Mouse (Mus musculus): Measurements from ENCODE around the gene Hist2h2ac. TPM values are rescaled to one million over a fixed set of nuclear protein-coding genes. Genes with fewer than 3 reads are reported as not detected.
"Not testable (repeated sequence)": the region's sequence is repeated elsewhere in the genome, so short reads cannot be mapped to it uniquely, and the experiment has no call there.

Gene Hist2h2ac
- 13.8 and 14.0 TPM in 2 replicates for polyA plus RNA-seq (2016; fragmentation: Nextera tagmentation; extraction: Ambion mirVana)

- H3K4me1 ChIP-seq: peaks cover 50% of the 10 kb centered on the region
- peak within 1 kb of the TSS; percentile 99 for H3K27ac ChIP-seq
- peak within 1 kb of the TSS; percentile 87 for H3K9ac ChIP-seq
- H3K9me3 ChIP-seq: no peaks in the 10 kb centered on the region
- peak within 1 kb of the TSS; percentile 72 for H3K4me2 ChIP-seq
- no peaks in the 10 kb centered on the region for H3K36me3 ChIP-seq (replicated peaks)
- under 1% methylated on average over 43 of the region's 43 CpGs for WGBS
- ATAC-seq (ENCODE audit: low FRiP score): peak; percentile 87
- H3K27me3 ChIP-seq: no peaks in the 10 kb centered on the region
- H3K4me3 ChIP-seq (replicated peaks): peak within 1 kb of the TSS; percentile 62
Measured at GRCm38 (mm10) chr3:96220765-96221639, at the start of gene Hist2h2ac, which contains the start of gene Hist2h2be. Gene Hist2h2ac (minus strand): TSS chr3:96220880. Gene Hist2h2be (plus strand): TSS chr3:96221119.

- Histone ChIP-seq H3K27me3 (no peaks in the 10 kb centered on the region), H3K4me3 (replicated peaks) (peak within 1 kb of the TSS; percentile 57), H3K9me3 (no peaks in the 10 kb centered on the region), H3K4me1 (peaks cover 11% of the 10 kb centered on the region), H3K27ac (peak within 1 kb of the TSS; percentile 98), H3K9ac (peak within 1 kb of the TSS; percentile 82), H3K4me2 (peak within 1 kb of the TSS; percentile 78), H3K36me3 (replicated peaks) (no peaks in the 10 kb centered on the region)
- ATAC-seq (ENCODE audit: low FRiP score): peak; percentile 96
- WGBS: under 1% methylated on average over 45 of the region's 45 CpGs
Measured at GRCm38 (mm10) chr3:96269511-96270474, 49.1 kb upstream of the Hist2h2ac start, which contains the start of gene Hist2h2bb. Gene Hist2h2bb (plus strand): TSS chr3:96269752.

DNA sequence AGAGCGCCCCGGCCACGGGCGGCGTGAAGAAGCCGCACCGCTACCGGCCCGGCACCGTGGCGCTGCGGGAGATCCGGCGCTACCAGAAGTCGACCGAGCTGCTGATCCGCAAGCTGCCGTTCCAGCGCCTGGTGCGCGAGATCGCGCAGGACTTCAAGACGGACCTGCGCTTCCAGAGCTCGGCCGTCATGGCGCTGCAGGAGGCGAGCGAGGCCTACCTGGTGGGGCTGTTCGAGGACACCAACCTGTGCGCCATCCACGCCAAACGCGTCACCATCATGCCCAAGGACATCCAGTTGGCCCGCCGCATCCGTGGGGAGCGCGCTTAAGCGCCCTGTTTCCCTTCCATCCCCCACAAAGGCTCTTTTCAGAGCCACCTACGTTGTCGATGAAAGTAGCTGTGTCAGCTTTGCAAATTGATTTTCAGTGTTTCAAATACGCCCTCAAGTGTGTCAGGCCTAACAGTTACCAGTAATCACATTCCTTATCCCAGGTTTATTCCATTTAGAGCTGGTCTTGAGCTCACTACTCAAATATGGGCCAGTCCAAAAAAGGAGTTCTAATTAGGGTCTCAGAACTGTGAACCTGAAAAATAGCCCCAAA, 48.2 kb upstream of the Hist2h2ac start:
- under 1% methylated on average over 12 of the region's 44 CpGs for WGBS
- peak; percentile 33 for ATAC-seq (ENCODE audit: low FRiP score)
- H3K27me3 ChIP-seq: not testable (repeated sequence)

DNA sequence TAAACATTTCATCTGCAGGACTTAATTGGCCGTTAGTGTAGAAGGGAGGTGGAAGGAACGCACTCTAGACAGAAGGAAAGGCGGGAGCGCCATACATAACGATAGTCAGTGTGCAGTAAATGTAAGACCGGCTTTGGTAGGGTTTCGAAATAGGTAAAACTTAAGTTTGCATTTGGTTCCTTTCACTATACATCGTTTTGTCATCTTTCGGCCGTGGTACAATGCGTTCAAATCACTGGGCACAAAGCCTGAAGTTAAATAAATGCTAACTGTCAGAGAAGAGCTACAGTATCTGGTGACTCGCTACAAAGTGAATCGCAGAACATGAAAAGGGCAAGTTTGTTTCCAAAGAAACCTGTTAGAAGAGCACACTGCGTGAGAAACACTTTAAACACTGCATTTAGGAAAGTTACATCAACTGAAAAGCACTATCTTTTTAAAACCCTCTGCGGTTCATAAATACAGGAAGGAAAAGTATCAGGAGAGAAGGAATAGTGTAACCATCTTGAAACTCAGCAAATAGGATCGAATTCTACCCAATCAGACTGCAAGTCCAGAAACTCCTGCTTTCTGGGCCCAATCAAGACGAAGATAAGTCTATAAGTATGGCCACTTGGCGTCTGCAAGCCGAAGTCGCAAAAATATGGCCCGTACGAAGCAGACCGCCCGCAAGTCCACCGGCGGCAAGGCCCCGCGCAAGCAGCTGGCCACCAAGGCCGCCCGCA, 47.5 kb upstream of the Hist2h2ac start, which contains the start of gene Hist2h3b:
Hist2h3b (plus strand) TSS at position 604 of the 725 bp plus-strand sequence.
- Histone ChIP-seq H3K36me3 (replicated peaks) (no peaks in the 10 kb centered on the region), H3K9me3 (no peaks in the 10 kb centered on the region), H3K4me2 (peak within 1 kb of the TSS; percentile 78), H3K27ac (peak within 1 kb of the TSS; percentile 98), H3K9ac (peak within 1 kb of the TSS; percentile 68), H3K4me3 (replicated peaks) (peak within 1 kb of the TSS; percentile 57), H3K4me1 (peaks cover 22% of the 10 kb centered on the region), H3K27me3 (no peaks in the 10 kb centered on the region)
- ATAC-seq (ENCODE audit: low FRiP score): peak; percentile 73
- 19% methylated on average over 29 of the region's 30 CpGs for WGBS

More for the DNA sequence above, 48.2 kb upstream of the Hist2h2ac start:
- H3K27ac ChIP-seq: peak overlapping the region; percentile 98
- H3K4me2 ChIP-seq: peak overlapping the region; percentile 78
- H3K9me3 ChIP-seq; H3K36me3 ChIP-seq (replicated peaks): not testable (repeated sequence)
- peak overlapping the region; percentile 68 for H3K9ac ChIP-seq
- H3K4me1 ChIP-seq: peaks cover 20% of the 10 kb centered on the region
- peak overlapping the region; percentile 57 for H3K4me3 ChIP-seq (replicated peaks)

DNA sequence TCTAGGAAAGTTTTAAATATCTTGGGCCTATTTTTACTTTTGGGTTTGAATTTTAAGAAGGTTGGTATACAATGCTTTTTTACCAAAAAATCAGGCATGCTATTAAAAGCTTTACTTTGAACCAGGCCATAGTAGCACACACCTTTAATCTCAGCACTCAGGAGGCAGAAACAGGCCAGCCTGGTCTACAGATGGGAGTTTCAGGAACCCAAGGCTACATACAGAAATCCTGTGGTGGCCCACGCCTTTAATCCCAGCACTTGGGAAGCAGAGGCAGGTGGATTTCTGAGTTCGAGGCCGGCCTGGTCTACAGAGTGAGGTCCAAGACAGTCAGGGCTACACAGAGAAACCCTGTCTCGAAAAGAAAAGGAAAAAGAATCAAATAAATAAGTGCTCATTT, 46.9 kb upstream of the Hist2h2ac start:
- H3K4me2 ChIP-seq: peak overlapping the region; percentile 51; the same call in 1 of the 2 replicates
- H3K4me3 ChIP-seq (replicated peaks): no peak overlapping the region
- no peak overlapping the region for H3K9ac ChIP-seq
- H3K36me3 ChIP-seq (replicated peaks): no peaks in the 10 kb centered on the region
- H3K4me1 ChIP-seq: peaks cover 23% of the 10 kb centered on the region
- ATAC-seq (ENCODE audit: low FRiP score): no peak
- peak overlapping the region; percentile 94 for H3K27ac ChIP-seq
- H3K27me3 ChIP-seq: no peaks in the 10 kb centered on the region
- H3K9me3 ChIP-seq: no peaks in the 10 kb centered on the region
- 80% methylated on average over 4 of the region's 4 CpGs for WGBS

- Histone ChIP-seq H3K36me3 (replicated peaks) (no peaks in the 10 kb centered on the region), H3K27ac (no peak overlapping the region), H3K27me3 (no peaks in the 10 kb centered on the region), H3K4me3 (replicated peaks) (no peak overlapping the region), H3K4me1 (peaks cover 33% of the 10 kb centered on the region), H3K9me3 (no peaks in the 10 kb centered on the region), H3K9ac (no peak overlapping the region), H3K4me2 (no peak overlapping the region)
- ATAC-seq (ENCODE audit: low FRiP score): no peak
- 92% methylated on average over 8 of the region's 8 CpGs for WGBS
Measured at GRCm38 (mm10) chr3:96266132-96266710, 45.5 kb upstream of the Hist2h2ac start.

- no peaks in the 10 kb centered on the region for H3K27me3 ChIP-seq
- peak overlapping the region; percentile 79 for H3K4me2 ChIP-seq
- H3K9ac ChIP-seq: peak overlapping the region; percentile 85
- 74% methylated on average over 7 of the region's 7 CpGs for WGBS
- ATAC-seq (ENCODE audit: low FRiP score): no peak
- peaks cover 33% of the 10 kb centered on the region for H3K4me1 ChIP-seq
- peak overlapping the region; percentile 99 for H3K27ac ChIP-seq
- peak overlapping the region; percentile 59 for H3K4me3 ChIP-seq (replicated peaks)
- H3K9me3 ChIP-seq: no peaks in the 10 kb centered on the region
- no peaks in the 10 kb centered on the region for H3K36me3 ChIP-seq (replicated peaks)
Measured at GRCm38 (mm10) chr3:96264404-96264949, 43.8 kb upstream of the Hist2h2ac start.

DNA sequence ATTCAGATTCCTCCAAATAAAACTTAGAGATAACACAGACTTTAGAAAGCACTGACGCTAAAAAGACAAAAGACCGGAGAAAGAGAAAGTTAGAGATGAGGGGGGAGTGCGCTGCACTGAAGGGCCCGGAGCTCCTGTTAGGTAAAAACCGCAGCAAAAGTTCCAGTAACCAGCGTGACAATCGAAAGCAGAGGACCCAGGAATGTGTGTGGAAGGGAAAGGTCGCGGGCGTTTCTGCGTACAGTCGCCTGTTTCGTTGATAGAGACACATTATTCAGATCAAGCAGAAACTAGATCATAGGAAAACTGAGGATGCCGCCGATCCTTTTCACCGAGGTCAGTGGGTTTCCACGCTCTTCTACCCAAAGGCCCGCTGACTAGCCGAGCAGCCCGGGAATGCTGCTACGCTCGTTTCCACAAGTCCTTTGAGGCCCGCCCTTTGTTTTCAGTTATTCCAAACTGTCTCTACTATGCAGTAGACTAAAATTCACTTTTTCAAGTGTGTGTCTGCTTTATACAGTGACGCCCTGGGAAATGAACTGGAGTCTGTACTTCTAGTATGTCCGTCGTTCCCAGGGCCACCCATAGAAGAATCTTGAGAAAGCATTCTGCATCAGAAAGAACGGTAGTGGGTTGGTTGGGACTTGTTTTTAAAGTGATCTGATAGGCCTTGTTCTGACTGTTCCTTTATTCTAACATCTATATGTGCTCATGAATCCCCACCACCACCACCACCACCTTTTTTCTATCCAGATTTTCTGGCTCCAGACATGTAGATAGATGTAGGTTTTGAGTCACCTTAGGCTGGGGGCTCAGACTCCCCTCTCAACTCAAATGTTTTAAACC, 43.1 kb upstream of the Hist2h2ac start:
- Histone ChIP-seq H3K27ac (peak overlapping the region; percentile 99), H3K4me3 (replicated peaks) (peak overlapping the region; percentile 59), H3K4me1 (peaks cover 33% of the 10 kb centered on the region), H3K9me3 (no peaks in the 10 kb centered on the region), H3K9ac (peak overlapping the region; percentile 85), H3K36me3 (replicated peaks) (no peaks in the 10 kb centered on the region), H3K27me3 (no peaks in the 10 kb centered on the region), H3K4me2 (peak overlapping the region; percentile 79)
- 5% methylated on average over 27 of the region's 27 CpGs for WGBS
- ATAC-seq (ENCODE audit: low FRiP score): peak; percentile 7

DNA sequence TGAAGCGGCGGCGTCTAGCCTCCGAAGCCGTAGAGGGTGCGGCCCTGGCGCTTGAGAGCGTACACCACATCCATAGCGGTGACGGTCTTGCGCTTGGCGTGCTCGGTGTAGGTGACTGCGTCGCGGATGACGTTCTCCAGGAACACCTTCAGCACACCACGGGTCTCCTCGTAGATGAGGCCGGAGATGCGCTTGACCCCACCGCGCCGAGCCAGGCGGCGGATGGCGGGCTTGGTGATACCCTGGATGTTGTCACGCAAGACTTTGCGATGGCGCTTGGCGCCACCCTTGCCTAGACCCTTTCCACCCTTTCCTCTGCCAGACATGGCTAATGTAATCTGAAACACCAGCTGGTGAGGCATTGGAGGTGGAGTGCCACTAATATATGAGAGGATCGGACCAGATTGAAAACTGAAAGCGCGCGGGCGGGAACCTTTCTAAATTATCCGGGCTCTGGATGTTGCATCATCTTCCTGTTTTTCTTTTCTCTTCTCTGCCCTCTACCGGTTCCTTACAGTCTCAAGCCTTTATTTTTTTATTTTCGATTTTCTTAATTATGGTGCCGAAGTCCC, 42.4 kb upstream of the Hist2h2ac start, which contains the start of gene Hist2h4:
Hist2h4 (minus strand) TSS at position 333 of the 572 bp plus-strand sequence.
- peak within 1 kb of the TSS; percentile 79 for H3K4me2 ChIP-seq
- peak; percentile 92 for ATAC-seq (ENCODE audit: low FRiP score)
- under 1% methylated on average over 40 of the region's 40 CpGs for WGBS
- peak within 1 kb of the TSS; percentile 85 for H3K9ac ChIP-seq
- H3K4me3 ChIP-seq (replicated peaks): peak within 1 kb of the TSS; percentile 59
- H3K9me3 ChIP-seq: no peaks in the 10 kb centered on the region
- no peaks in the 10 kb centered on the region for H3K36me3 ChIP-seq (replicated peaks)
- no peaks in the 10 kb centered on the region for H3K27me3 ChIP-seq
- H3K27ac ChIP-seq: peak within 1 kb of the TSS; percentile 99
- H3K4me1 ChIP-seq: peaks cover 31% of the 10 kb centered on the region
